Mouse (Mus musculus): ENCODE data around the gene Guca1b.

DNA sequence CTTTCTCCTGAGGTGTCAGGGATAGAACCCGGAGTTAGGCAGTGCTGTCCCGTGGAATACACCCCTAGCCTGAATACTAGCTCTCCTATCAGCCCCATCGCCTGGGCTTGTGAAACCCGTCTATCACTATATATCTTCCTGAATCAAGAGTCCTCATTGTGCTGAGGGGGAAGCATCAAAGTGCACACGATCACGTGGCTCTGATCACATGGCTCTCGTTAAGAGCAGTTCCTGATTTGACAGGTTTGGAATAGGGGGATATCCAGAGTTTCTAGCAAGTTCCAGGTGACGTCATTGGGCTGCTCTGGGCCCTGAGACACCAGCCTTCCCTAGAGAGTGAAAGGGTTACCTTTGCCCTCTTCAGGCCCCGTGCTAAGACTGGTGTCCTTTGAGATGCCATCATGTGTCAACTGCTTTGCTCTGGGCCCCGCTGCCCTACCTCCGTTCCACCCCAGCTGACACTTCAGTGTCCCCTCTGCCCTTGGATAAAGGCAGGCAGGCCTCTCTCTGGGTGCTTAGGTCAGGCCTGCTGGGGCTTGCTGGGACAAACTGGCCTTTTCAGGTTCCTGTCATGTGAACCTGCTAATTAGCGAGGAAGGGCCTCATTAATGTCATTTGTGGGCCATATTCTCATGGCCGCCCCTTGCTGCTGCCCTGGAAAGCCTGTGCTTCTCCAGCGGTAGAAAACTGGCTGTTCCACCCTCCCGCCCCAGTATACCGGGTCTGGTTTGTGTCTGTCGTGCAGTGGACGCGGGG lies 56.3 kb downstream of the Guca1b start:
- TF ChIP-seq CTCF (IDR thresholded peaks at IDR 0.05; ENCODE audit: control insufficient read depth, insufficient read depth, low read length) (no peak), POLR2A (IDR thresholded peaks at IDR 0.05; ENCODE audit: borderline replicate concordance, control insufficient read depth, low read depth, low read length) (no peak)

All from bone marrow, adult 2 months (tissue).